Mouse (Mus musculus) CH12.LX (cell line): ENCODE results near the gene Ccdc86. TPM values are rescaled to one million over a fixed set of nuclear protein-coding genes. Genes with fewer than 3 reads are reported as not detected.

ENCODE experiments used
- DNase-seq: peaks from one replicate; pipeline ENCODE4 v3.0.0-alpha.2; 2013; ENCODE audit errors: extremely low read depth
- H3K27ac ChIP-seq: 2 replicates; pipeline ENCODE4 v1.5.1; 2012; ENCODE audit warnings: low read depth, mild to moderate bottlenecking, control low read depth, moderate library complexity; ENCODE audit not compliant: insufficient read depth
- H3K27me3 ChIP-seq: replicated peaks from 2 replicates; pipeline ENCODE3; 2012; ENCODE audit warnings: inconsistent platforms
- H3K36me3 ChIP-seq, 2 experiments: replicated peaks in 1 of 2; 2 replicates each; pipeline versions ENCODE3 to v1.6.1; 2012; ENCODE audit warnings: inconsistent platforms in 1 of 2, low read length in 1 of 2, mild to moderate bottlenecking in 1 of 2, mixed read lengths in 1 of 2, moderate library complexity in 1 of 2; ENCODE audit not compliant: control insufficient read depth in 1 of 2, insufficient read depth in 1 of 2
- H3K4me1 ChIP-seq, 2 experiments: 2 replicates each; pipeline ENCODE4 v1.6.1; 2012; ENCODE audit warnings: inconsistent platforms in 1 of 2, moderate library complexity in 1 of 2; ENCODE audit not compliant: insufficient read depth in 2 of 2, control insufficient read depth in 1 of 2
- H3K4me2 ChIP-seq: 2 replicates; pipeline ENCODE4 v1.6.1; 2012; ENCODE audit warnings: low read depth, mild to moderate bottlenecking, control low read depth; ENCODE audit not compliant: poor library complexity, insufficient read depth, severe bottlenecking
- H3K4me3 ChIP-seq, 3 experiments: fragments of 150-350 bp in 1 of 3; sonication (generic) in 1 of 3; replicated peaks in 1 of 3; 2 replicates each; pipeline versions ENCODE3 to v1.5.1; 2011 to 2012; ENCODE audit warnings: low read depth in 2 of 3, low read length in 2 of 3, mild to moderate bottlenecking in 2 of 3, moderate library complexity in 2 of 3, control low read depth in 1 of 3, improper control_type of control experiment in 1 of 3, inconsistent platforms in 1 of 3, mixed read lengths in 1 of 3; ENCODE audit not compliant: poor library complexity in 1 of 3
- H3K79me2 ChIP-seq: replicated peaks from 2 replicates; pipeline ENCODE4 v1.6.1; 2012; ENCODE audit warnings: mild to moderate bottlenecking, moderate library complexity; ENCODE audit not compliant: control insufficient read depth, poor library complexity, insufficient read depth, severe bottlenecking; ENCODE audit errors: extremely low read depth
- H3K9ac ChIP-seq: 2 replicates; pipeline ENCODE4 v1.6.1; 2012; ENCODE audit warnings: low read depth, mild to moderate bottlenecking, control low read depth, moderate library complexity; ENCODE audit not compliant: insufficient read depth
- H3K9me3 ChIP-seq: replicated peaks from 2 replicates; pipeline ENCODE3; 2012; ENCODE audit warnings: low read length, inconsistent platforms, mixed read lengths
- BHLHE40 ChIP-seq: IDR thresholded peaks from 2 replicates; pipeline ENCODE4 v1.6.1; 2011; ENCODE audit warnings: mild to moderate bottlenecking, low read depth, low read length, improper control_type of control experiment
- CHD1 ChIP-seq: IDR thresholded peaks from 2 replicates; pipeline ENCODE4 v1.6.1; 2012; ENCODE audit warnings: low read depth, low read length, improper control_type of control experiment, inconsistent platforms
- CHD2 ChIP-seq: IDR thresholded peaks from 2 replicates; pipeline ENCODE4 v1.6.1; 2011; ENCODE audit warnings: low read length, improper control_type of control experiment
- ELF1 ChIP-seq: IDR thresholded peaks from 2 replicates; pipeline ENCODE4 v1.6.1; 2014; ENCODE audit warnings: low read depth, mild to moderate bottlenecking, inconsistent platforms, low read length, improper control_type of control experiment
- HCFC1 ChIP-seq: IDR thresholded peaks from 2 replicates; pipeline ENCODE4 v1.6.1; 2012; ENCODE audit warnings: low read depth, mild to moderate bottlenecking, inconsistent platforms, low read length, improper control_type of control experiment
- IRF4 ChIP-seq: IDR thresholded peaks from 2 replicates; pipeline ENCODE4 v1.6.1; 2014; ENCODE audit warnings: low read depth, mild to moderate bottlenecking, inconsistent platforms, low read length, improper control_type of control experiment
- MAX ChIP-seq: IDR thresholded peaks from 2 replicates; pipeline ENCODE4 v1.6.1; 2011; ENCODE audit warnings: low read length, improper control_type of control experiment
- MAZ ChIP-seq: IDR thresholded peaks from 2 replicates; pipeline ENCODE4 v1.6.1; 2012; ENCODE audit warnings: low read depth, mild to moderate bottlenecking, inconsistent platforms, low read length, improper control_type of control experiment, moderate library complexity
- MEF2A ChIP-seq: IDR thresholded peaks from 2 replicates; pipeline ENCODE4 v1.6.1; 2014; ENCODE audit warnings: low read depth, mild to moderate bottlenecking, inconsistent platforms, low read length, improper control_type of control experiment, borderline replicate concordance
- NELFE ChIP-seq: IDR thresholded peaks from 2 replicates; pipeline ENCODE4 v1.6.1; 2011; ENCODE audit warnings: low read depth, low read length, improper control_type of control experiment
- NRF1 ChIP-seq: IDR thresholded peaks from 2 replicates; pipeline ENCODE4 v1.6.1; 2014; ENCODE audit warnings: low read depth, mild to moderate bottlenecking, inconsistent platforms, low read length, improper control_type of control experiment, moderate library complexity
- PAX5 ChIP-seq: IDR thresholded peaks from 2 replicates; pipeline ENCODE4 v1.6.1; 2012; ENCODE audit warnings: low read length, inconsistent platforms, mixed read lengths
- POLR2AphosphoS2 ChIP-seq: IDR thresholded peaks from 2 replicates; pipeline ENCODE4 v1.6.1; 2011; ENCODE audit warnings: low read depth, low read length, improper control_type of control experiment
- RAD21 ChIP-seq: IDR thresholded peaks from 2 replicates; pipeline ENCODE4 v1.6.1; 2011; ENCODE audit warnings: low read depth, mild to moderate bottlenecking, low read length, improper control_type of control experiment, moderate library complexity
- UBTF ChIP-seq: IDR thresholded peaks from 2 replicates; pipeline ENCODE4 v1.6.1; 2012; ENCODE audit warnings: low read depth, mild to moderate bottlenecking, inconsistent platforms, low read length, improper control_type of control experiment, moderate library complexity
- ZC3H11A ChIP-seq: IDR thresholded peaks from 2 replicates; pipeline ENCODE4 v1.6.1; 2012; ENCODE audit warnings: low read depth, mild to moderate bottlenecking, inconsistent platforms, low read length, improper control_type of control experiment
- ZMIZ1 ChIP-seq: IDR thresholded peaks from 2 replicates; pipeline ENCODE4 v1.6.1; 2012; ENCODE audit warnings: low read depth, mild to moderate bottlenecking, inconsistent platforms, low read length, improper control_type of control experiment
- dilution Hi-C: fragments of 300-500 bp; cut with MboI; formaldehyde crosslinking; loops from 2 replicates; pipeline ENCODE4 v1.14.3; 2020; ENCODE audit warnings: low sequenced_read_pairs; ENCODE audit not compliant: extremely low pct_unique_long_range_greater_than_20kb, extremely low pct_ligation_motif_present
- in situ Hi-C: fragments of 300-500 bp; cut with MboI; formaldehyde crosslinking; loops from 3 replicates; pipeline ENCODE4 v1.14.3; 2019; ENCODE audit warnings: low sequenced_read_pairs, low pct_ligation_motif_present, low pct_unique_long_range_greater_than_20kb, mixed read lengths
- polyA plus RNA-seq: library from polyadenylated mRNA; unstranded; fragments of >175 nt; gene quantifications from 2 replicates; pipeline ENCODE4 v1.2.1, GENCODE M21; 2012; ENCODE audit warnings: low read depth; ENCODE audit not compliant: insufficient read length
- total RNA-seq, 2 experiments: library from RNA; depleted of rRNA; stranded (reverse); fragments of 300-350 nt in 1 of 2; fragments of >200 nt in 1 of 2; gene quantifications; 2 replicates each; pipeline ENCODE4 v1.2.3; 2012 to 2014

Gene Ccdc86
- total and polyA plus RNA-seq, 3 experiments, result 9.5 to 44.8 (median 10.8) TPM

DNA sequence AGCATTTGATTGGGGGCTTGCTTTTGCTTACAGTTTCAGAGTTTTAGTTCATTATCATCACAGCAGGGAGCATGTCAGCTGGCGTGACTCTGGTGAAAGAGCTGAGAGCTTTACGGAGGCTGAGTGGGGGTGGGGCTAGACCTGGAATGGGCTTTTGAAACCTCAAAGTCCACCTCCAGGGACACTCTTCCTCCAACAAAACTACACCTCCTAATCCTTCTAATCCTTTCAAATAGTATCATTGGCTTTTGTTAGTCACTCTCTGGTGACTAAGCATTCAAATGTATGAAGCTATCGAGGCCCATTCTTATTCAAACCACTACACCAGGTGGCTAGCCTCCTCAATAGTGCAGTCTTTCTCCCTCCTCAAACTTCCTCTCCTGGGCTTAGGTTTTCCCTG, 23.6 kb upstream of the Ccdc86 start:
- in situ Hi-C loops (no loop called here), dilution Hi-C loops (no loop called here)
- peaks cover 9% of the 10 kb centered on the region for H3K9me3 ChIP-seq

GRCm38 (mm10) chr19:10970457-10970856, 21.4 kb upstream of the Ccdc86 start:
- Histone ChIP-seq H3K9me3 (peaks cover 9% of the 10 kb centered on the region), H3K27me3 (peaks cover 57% of the 10 kb centered on the region), H3K4me2 (no peak overlapping the region), H3K36me3 (no peaks in the 10 kb centered on the region), H3K4me1 (no peaks in the 10 kb centered on the region), H3K79me2 (no peaks in the 10 kb centered on the region), H3K9ac (no peak overlapping the region), H3K27ac (no peak overlapping the region), H3K4me3 (no peak overlapping the region)
- DNase-seq, result no peak
- no peak for TF ChIP-seq BHLHE40
- TF ChIP-seq IRF4, result no peak
- TF ChIP-seq ZMIZ1, result no peak
- TF ChIP-seq RAD21, result no peak
- TF ChIP-seq POLR2AphosphoS2, result no peak
- no peak for TF ChIP-seq UBTF
- no peak for TF ChIP-seq CHD2
- TF ChIP-seq MEF2A, result no peak
- no peak for TF ChIP-seq PAX5
- dilution Hi-C loops, result no loop called here
- in situ Hi-C loops, result no loop called here

More for the DNA sequence above, 23.6 kb upstream of the Ccdc86 start:
- no peaks in the 10 kb centered on the region for H3K36me3 ChIP-seq
- DNase-seq, result no peak
- H3K27me3 ChIP-seq, result peaks cover 37% of the 10 kb centered on the region
- TF ChIP-seq ELF1 (no peak), BHLHE40 (no peak), CHD1 (no peak), IRF4 (no peak), NRF1 (no peak), MAZ (no peak), ZC3H11A (no peak), CHD2 (no peak), RAD21 (no peak), HCFC1 (no peak), MAX (no peak), NELFE (no peak), POLR2AphosphoS2 (no peak)
- H3K4me3 ChIP-seq, result no peak overlapping the region
- no peak overlapping the region for H3K27ac ChIP-seq
- H3K79me2 ChIP-seq, result no peaks in the 10 kb centered on the region
- no peaks in the 10 kb centered on the region for H3K4me1 ChIP-seq
- no peak overlapping the region for H3K4me2 ChIP-seq
- H3K9ac ChIP-seq, result no peak overlapping the region
